Mouse (Mus musculus) frontal cortex, adult (tissue): ENCODE results near the gene Dpm3.
"Not testable (repeated sequence)": the region's sequence is repeated elsewhere in the genome, so short reads cannot be mapped to it uniquely, and the experiment has no call there.

Experiments used
- ATAC-seq: cut with Nextera tagmentation; 2 replicates; pipeline ENCODE4 v1.9.2; 2017; ENCODE audit warnings: mild to moderate bottlenecking, moderate library complexity, mixed read lengths; ENCODE audit not compliant: low TSS enrichment

The Dpm3 gene

DNA sequence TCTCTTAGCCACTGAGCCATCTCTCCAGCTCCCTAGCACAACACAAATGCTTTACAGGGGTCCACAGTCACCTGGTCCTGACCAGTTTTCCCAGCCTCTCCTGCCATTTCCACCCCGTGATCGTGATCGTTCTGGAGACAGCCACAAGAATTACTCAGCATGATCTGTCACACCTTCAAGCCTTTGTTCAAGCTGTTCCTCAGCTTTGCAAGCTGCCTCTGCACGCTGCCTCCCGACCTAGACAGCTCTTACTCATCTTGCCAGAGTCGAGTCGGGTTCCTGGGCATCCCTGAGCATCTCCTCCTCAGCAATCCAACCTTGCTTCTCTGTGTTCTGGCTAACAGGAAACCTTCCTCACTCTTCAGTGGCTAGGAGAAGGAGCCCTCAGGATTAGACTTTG lies at the start of gene Dpm3:
TSS of gene Dpm3 (plus strand) at position 283 of the 400 bp plus-strand sequence.
- ATAC-seq: peak; percentile 75

DNA sequence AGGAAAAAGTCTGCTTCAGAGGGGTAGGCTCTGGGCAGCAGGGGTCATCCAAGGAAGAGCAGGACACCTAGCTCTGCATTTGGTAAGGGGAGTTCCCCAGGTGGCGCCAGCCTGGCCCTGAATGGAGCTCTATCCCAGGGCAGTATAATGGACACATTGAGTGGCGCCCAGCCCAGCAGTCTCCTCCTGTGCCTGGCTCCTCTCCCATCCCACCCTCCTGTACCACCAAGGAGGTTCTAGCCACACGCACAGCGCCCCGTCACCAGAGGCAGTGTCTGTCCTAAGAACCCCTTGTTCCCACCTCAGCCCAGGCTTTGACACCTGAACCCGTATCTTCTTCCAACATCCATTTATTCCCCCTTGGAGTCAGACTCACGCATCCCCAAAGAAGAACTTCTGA lies 49.4 kb upstream of the Dpm3 start:
- ATAC-seq: no peak

DNA sequence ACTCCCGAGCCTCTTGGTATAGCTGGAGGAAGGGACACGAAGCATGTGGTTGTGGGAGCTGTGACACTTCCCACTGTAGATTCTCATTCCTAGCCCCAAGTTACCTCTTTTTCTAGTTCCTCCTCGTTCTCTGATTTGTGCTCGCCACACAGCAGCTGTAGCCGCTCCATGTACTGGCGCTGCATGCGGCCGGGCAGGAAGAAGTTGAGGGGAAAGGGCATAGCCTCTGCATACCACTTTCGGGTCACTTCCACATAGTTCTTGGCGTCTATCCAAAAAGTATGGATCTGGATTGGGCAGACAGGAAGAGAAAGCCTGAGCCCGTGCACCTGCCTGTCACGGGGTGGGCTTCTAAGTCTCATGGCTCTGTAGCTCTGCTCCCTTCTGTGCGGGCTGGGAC lies 49.0 kb upstream of the Dpm3 start:
- no peak for ATAC-seq

DNA sequence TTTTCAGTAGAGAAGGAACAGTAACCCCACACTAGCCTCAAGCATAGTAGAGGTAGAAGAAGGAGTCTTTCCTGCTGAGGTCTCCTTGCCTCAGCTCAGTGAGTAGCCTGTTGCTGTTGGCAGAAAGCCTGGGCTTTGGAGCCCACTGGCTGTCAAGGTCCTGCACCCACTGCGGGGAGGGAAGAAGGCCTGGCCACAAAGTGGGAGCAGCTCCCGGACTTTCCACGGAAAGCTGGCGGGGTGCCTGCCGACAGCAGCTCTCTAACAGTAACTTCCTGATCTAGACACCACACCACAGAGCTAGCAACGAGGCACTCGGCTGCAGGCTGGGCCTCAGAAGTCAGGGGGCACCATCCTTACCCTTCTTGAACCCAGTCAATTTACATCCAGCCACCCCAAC lies 48.4 kb upstream of the Dpm3 start:
- ATAC-seq: no peak

DNA sequence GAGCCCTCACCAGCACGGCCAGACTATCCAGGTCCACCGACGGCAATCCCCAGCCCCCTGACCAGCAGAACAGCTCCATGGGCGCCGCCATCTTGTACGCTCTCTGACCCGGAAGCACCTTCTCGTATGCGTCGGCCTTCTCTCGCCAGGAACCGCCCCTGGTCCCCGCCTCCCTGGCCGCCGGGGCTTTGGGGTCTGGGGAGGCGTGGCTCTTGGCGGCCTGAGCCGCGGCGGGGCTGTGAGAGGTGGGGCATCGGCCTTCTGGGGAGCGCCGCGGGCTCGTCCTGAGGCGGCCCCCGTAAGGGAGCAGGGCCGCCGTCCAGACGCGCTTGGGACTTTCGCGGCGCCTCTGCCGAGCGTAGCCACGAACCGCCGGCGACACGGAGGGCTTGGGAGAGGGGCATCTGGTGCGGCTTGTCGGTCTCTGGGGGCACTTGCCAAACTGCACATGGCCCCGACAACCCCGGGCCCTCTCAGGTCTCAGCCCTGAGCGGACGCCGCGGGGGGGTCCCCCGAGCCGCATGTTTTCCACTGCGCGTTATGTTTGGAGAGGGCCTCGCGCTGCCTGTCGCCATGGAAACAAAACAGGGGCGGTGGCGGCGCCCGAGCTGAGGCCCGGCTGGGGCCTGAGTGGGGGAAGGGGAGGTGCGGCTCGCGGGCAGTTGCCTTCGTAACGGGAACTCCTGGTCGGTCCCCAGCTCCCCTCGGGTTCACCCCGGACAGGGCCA lies 45.2 kb upstream of the Dpm3 start:
- peak; percentile 80 for ATAC-seq

DNA sequence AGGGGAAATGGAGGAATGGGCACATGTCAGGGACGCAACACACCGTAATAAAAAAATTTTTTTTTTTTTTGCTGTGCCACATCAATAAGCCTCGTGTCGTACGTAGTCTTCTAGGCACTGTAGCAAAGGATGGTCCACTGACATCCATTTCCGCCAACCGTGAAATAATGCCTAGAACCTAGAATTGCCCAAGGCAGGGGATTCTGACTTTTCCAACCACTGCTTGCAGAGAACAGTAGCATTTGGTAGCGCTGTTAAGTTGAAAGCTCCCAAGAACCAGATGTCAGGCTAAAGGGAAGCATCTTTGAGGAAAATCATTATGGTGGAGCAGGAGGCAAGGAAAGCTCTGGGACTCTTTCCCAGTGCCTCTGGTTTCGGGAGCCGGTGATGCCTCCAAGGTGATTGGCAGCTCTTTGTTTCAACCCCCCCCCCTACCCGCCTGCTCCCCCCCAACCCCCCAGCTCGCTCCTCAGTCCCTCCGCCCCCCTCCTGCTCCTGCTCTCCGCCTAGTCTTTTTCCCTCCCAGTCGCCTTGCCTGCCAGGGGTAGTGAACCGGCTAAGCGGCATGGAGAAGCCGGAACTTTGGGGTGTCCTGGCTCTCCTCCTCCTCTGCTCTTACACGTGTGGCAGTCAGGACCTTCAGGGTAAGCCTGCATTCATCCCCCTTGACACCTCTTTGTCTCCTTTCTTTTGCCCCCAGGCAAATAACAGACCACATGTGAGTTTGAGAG lies 44.3 kb upstream of the Dpm3 start, which contains the start of gene Thbs3:
TSS of gene Thbs3 (plus strand) at position 500 of the 731 bp plus-strand sequence.
- no peak for ATAC-seq

DNA sequence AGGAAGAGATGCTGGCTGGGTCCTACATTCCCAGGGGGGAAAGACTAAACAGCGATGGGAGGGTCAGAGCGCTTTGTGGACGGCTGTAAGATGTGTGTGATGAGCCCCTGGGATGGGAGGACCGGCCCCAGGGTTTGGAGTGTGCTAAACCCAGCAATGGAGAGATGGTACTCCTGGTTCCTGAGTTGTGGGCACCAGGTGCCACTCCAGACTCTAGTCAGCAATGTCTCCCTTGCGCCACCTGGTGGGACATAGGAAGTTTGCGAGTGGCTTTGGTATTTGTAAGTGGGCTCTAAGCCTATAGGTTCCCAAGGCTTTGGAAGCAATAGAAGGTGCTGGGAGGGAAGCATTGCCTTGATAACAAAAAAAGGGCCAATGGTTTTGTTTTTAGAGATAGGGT lies 43.3 kb upstream of the Dpm3 start:
- ATAC-seq: peak; percentile 45

DNA sequence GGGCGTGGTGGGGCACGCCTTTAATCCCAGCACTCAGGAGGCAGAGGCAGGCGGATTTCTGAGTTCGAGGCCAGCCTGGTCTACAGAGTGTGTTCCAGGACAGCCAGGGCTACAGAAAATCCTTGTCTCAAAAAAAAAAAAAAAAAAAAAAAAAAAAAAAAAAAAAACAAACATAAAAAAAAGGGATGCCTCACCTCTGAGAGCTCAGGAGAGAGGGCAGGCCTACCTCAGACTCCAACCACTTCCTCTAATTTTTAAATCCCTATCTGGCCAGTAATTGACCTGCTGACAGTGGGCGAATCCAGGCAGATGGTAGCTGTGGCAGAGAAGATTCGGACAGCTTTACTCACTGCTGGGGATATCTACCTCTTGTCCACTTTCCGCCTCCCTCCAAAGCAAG lies 42.8 kb upstream of the Dpm3 start:
- not testable (repeated sequence) for ATAC-seq

DNA sequence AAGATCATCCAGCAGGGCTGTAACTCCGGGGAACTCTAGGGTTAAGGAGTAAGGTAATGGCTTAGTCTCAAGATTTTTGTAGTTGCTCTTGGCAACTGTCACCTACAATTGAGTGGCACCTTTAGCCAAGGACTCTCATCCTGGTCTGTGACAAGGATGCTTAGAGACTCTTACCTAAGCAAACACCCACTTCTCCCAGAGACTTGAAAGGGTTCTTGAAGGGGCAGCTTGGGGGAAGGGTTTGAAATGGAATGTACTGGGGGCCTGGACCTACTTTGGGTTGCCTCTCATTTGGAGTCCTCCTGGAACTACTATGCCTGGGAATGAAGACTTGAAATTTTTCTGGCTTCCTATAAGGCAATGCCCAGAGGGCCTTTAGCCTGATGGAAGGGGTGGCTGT lies 40.9 kb upstream of the Dpm3 start:
- no peak for ATAC-seq

DNA sequence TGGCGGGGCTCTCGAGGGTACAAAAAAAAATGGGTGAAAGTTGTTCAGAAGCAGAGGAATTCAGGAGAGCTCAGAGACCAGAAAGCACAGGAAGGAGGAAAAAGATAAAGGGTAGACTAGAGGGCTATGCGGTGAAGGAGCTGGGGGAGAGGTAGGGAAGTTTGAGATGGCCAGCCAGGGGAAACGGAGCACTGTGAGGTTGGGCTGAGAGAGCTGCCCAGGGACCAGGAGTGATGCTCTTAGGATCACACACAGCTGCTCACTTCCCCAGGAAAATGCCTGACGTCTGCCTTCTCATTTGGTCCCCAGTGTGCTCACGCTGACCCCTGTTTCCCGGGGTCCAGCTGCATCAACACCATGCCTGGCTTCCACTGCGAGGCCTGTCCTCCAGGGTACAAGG lies 39.6 kb upstream of the Dpm3 start:
- no peak for ATAC-seq

DNA sequence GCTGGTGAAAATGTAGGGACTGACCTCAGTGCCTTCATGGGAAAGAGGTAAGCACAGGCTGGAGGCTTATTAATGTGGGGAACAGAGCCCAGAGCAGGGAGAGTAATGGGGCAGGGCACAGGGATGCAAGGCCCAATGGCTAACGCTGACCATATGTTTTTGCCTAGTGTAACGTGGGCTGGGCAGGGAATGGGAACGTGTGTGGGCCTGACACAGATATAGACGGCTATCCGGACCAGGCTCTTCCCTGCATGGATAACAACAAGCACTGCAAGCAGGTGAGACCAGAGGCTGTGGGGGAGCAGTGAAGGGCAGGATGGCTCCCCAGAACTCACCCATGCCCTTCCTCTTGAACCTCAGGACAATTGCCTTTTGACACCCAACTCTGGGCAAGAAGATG lies 38.0 kb upstream of the Dpm3 start:
- ATAC-seq: peak; percentile 51; the same call in 1 of the 2 replicates

DNA sequence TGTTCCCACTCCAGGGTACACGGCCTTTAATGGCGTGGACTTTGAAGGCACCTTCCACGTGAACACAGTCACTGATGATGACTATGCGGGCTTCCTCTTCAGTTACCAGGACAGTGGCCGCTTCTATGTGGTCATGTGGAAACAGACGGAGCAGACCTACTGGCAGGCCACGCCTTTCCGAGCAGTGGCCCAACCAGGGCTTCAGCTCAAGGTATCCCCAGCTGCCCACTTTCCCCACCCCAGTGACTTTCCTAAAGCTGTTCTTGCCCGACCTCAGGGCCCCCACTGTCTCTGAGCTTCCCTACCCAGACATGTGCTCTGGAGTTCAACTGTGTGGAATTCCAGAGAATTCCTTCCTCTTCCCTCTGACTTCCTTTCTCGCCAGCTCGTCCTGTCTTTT lies 34.4 kb upstream of the Dpm3 start:
- no peak for ATAC-seq

DNA sequence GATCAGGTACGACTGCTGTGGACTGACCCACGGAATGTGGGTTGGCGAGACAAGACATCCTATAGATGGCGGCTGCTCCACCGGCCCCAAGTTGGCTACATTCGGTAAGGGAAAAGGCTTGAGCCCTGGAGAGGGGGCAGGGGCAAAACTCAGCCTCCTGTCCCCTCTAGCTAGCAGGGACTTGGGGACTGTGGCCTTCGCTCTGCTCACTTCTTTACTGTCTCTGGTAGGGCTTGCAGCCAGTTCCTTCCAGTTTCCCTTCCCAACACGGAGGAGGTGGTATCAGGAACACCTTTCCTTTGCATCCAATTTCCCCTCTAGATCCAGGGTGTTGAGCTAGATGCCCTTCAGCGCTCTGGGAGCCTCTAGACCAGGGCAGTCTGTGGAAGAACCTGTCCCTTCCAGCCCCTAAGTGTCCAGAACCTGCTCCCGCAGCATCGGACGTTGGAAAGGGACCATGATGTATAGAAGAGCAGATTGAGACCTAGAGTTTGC lies 33.8 kb upstream of the Dpm3 start:
- ATAC-seq: no peak

DNA sequence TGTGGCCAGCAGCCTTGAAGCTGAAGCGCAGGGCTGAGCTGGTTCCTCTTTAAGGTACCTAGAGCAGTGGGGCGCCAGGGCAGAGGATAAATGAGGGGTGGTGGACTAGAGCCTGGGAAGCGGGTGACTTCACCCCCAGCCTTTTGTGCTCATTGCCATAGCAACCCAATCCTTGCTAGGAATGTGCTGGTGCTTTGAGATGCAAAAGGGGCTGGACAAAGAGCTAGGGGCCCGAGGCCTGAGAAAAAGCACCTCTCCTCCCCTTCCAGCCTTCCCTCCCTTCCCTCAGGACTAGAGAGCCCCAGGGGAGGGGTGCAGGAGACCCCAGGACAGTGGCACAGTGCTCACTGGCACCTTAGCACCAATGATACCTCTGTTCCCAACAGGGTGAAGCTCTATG lies 33.2 kb upstream of the Dpm3 start:
- 0 out of 2 replicates have a peak, but pooled peaks have one; percentile 4 for ATAC-seq

DNA sequence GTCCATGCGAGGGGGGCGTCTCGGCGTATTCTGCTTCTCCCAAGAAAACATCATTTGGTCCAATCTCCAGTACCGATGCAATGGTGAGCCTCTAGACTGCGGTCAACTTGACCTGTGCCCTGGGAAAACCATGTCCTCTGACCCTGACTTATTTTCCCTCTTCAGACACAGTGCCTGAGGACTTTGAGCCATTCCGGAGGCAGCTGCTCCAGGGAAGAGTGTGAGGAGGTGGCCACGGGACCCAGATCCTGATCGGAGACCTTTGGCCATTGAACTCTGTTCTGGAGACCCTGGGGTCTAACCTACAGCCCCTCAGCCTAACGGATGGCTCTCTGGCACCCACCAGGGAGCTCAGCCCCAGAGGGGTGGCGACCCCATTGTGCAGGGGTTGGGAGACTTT lies 32.8 kb upstream of the Dpm3 start:
- no peak for ATAC-seq

DNA sequence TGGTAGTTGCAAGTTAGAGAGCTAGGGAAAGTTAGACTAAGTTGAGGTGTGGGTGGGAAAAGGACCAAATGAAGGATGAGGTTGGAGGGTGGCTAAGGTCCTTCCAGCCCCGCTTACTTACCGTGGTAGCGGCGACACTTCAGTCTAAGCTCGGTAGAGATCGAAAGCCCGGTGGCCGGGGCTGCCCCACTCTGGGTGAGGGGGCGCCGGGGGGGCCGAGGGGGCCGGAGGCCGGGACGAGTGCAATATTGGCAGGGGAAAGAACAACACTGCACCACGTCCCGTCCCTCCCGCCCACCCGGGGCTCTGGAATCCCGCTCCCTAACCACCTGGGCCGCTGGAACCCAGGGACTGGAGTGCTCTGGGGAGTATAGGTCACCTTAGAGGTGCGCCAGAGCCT lies 32.3 kb upstream of the Dpm3 start, which contains the start of gene Mtx1:
TSS of gene Mtx1 (minus strand) at position 189 of the 400 bp plus-strand sequence.
- no peak for ATAC-seq

DNA sequence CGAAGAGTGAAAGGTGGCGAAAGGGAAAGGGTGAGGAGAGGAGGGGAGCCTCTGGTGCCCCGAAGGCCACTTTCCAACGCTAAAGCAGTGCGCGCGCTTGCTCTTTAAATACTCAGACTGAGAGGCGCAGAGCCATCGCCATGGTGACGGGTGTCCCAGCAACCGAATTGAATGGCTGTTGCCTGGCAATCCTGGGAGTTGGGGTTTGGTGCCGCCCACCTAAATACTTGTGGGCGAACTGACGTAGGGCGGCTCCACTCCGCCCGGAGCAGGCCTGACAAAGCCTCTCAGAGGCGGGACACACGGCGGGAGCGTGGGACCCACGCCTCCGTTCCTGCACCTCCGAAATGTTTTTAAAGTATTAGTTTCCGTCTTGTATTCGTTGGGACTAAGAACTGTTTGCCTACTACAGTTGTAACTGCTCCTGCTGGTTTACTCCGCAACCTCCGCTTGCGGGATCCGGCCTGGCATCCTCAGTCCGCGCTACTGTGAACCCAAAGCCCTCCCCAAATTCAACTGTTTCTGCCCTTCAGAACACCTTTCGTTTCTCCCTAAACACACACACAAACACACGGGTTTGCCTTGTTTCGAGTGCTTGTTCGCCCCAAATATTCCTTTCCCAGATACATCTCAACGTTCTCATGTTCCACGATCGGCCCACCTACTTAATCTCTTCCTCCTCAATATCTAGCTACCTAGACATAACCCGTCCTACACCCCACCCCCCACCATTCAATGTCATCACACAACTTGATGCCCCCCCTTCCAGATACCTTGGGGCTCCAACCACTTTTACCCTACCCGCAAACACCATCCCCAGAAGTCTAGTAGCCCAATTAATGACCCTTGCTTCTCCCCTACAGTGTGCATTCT lies 31.6 kb upstream of the Dpm3 start:
- peak; percentile 71 for ATAC-seq

DNA sequence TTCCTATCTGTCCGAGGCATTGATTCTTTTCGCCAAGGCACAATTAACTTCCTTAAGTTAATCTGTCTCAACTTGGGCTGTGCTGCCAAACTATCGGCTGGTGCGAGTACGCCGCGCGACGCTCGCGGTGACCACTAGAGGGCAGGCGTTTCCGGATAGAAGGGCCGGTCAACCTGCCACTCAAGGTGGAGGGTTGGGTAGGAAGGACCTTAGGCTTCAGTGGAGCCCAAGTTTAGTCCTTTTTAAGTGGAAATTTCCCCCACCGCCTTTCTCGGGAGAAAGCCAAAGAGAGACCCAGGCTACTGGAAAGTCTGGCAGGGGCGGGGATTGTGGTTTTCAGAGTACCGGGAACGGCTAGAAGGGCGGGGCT lies 31.0 kb upstream of the Dpm3 start:
- ATAC-seq: peak; percentile 51

DNA sequence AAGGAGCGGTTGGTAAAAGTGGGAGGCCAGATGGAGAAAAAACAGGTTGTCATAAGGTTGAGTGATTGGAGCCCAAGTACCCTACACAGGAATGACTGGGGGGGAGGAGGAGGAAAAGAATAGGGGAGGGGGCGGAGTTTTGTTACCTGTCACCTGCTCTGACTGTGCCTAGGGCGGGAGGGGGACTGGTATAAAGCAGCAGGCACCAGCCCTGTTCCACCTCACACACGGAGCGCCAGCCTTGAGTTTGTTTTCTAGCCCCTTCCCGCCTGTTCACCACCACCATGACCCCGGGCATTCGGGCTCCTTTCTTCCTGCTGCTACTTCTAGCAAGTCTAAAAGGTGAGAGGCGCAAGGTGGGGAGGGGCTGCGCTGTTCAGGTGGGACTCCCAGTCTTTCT lies 30.3 kb upstream of the Dpm3 start, which contains the start of gene Muc1:
TSS of gene Muc1 (plus strand) at position 222 of the 400 bp plus-strand sequence.
- ATAC-seq: no peak

DNA sequence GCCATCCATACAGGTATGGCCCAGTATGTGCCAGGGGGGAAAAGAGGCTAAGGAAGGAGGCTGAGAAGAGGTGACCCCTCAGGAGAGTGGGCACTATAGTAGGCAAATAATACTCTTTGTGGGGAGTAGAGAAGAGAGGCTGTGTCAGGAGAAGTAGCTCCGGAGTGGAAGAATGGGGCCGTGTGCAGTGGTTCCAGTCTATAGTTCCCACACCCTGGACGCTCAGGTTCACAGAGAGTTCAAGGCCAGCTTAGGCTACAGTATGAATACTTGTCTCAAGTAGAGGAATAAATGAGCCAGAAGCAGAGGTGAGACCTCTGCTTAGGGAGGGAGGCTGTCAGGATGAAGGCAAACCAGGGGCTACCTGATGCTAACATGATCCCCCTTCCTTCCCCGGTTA lies 29.9 kb upstream of the Dpm3 start:
- no peak for ATAC-seq

DNA sequence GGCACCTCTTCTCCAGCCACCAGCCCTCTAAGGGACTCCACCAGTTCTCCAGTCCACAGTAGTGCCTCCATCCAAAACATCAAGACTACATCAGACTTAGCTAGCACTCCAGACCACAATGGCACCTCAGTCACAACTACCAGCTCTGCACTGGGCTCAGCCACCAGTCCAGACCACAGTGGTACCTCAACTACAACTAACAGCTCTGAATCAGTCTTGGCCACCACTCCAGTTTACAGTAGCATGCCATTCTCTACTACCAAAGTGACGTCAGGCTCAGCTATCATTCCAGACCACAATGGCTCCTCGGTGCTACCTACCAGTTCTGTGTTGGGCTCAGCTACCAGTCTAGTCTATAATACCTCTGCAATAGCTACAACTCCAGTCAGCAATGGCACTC lies 28.6 kb upstream of the Dpm3 start:
- no peak for ATAC-seq

DNA sequence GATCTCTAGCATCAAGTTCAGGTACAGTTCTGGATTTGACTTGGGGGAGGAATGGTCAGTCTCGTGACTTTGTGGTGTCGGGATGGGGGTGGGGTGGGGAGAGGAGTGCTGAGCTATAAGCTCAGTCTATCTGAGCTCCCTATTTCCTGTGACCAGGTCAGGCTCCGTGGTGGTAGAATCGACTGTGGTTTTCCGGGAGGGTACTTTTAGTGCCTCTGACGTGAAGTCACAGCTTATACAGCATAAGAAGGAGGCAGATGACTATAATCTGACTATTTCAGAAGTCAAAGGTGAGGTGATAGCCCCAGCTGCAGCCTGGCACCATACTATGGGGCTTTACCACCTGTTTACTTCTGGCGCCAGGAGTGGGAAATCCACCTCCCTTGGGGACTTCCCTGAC lies 27.8 kb upstream of the Dpm3 start:
- no peak for ATAC-seq
